Mouse (Mus musculus) layer of hippocampus, adult 11-12 months (tissue): ENCODE data around the gene Cdk8.
A peak's percentile ranks its signal among the peaks of the same experiment; 100 is the strongest.
"Not testable (repeated sequence)": the region's sequence is repeated elsewhere in the genome, so short reads cannot be mapped to it uniquely, and the experiment has no call there.

Experiments used
- DNase-seq: peaks from one replicate; pipeline ENCODE4 v3.0.0; 2022; ENCODE audit warnings: low spot score

Gene Cdk8

GRCm38 (mm10) chr5:146230864-146231654, at the start of gene Cdk8:
Cdk8 (plus strand) TSS chr5:146231230.
- peak; percentile 94 for DNase-seq

GRCm38 (mm10) chr5:146185204-146185603, 45.8 kb upstream of the Cdk8 start, which contains the start of gene 1700001J03Rik:
1700001J03Rik (minus strand) TSS chr5:146185304.
- DNase-seq: not testable (repeated sequence)

GRCm38 (mm10) chr5:146187441-146187840, 43.6 kb upstream of the Cdk8 start:
- DNase-seq: peak; percentile 72

DNA sequence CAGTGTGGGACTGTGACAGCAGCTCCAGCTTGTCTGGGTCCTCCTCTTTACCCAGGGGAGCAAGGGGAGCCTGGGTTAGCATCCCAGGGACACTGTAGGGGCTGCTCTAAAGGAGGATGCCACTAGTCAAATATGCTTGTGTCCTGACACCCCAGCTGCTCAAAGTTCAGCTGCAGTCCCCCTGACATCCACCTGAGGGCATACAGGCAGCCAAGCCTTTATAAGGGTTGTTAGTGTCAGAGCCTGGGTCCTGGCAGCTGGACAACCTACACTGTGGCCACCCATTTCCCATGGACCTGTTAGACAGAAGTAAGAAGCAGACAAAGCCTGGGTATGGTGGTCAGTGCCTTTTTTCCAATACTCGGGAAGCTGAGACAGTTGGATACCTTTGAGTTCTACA, 42.9 kb upstream of the Cdk8 start:
- DNase-seq: no peak

DNA sequence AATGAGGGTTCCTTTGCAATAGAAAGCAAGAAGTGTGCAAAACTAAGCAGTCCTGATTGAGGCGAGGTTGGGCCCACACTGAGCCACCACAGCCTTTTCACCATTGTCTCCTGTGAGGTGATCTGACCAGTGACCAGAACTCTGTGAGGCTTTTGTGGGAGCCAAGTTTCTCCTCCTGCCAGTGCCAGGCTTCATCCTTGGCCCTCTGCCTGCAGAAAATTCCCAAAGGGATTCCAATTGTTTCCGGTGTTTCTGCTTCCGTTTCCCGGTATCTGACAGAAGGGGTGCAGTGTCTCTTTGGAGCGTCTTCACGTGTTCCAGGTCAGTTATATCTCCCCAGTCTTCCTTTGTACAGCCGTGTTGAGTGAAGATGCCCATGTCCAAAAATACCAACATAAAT, 42.3 kb upstream of the Cdk8 start:
- DNase-seq: no peak

DNA sequence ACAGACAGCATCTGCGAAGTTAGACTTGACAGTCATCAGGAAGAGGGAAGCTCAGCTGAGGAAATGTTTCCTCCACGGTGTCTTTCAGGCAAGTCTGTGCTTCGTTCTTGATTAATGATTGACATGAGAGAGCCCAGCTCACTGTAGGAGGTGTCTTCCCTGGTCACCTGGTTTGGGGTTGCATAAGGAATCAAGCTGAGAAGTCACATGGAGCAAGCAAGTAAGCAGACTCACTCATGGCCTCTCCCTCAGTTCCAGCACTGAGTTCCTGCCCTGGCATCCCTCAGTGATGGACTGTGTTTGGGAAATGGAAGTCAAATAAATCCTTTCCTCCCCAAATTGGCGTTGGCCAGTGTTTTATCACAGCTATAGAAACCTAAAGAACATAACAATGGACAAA, 40.9 kb upstream of the Cdk8 start:
- DNase-seq: no peak

- DNase-seq: no peak
Observed at GRCm38 (mm10) chr5:146190501-146191269, 40.3 kb upstream of the Cdk8 start.

DNA sequence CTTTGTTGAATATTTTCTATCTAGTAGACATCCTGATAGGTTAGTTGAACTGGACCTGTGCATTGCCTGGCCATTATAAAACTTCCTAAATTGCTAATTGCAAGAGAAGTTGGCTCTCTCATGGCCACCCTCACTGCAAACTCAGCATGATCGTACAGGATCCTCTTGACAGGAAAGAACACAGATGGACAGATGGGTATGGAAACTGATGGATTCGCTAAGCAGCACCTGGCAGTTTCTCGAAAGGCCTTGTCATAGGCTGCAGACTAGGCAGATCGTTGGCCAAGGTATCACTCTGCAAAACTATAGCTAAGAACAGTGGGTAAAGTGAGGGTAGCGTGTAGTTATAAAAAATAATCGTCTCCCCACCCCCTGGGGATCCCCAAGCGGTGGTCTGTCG, 37.7 kb upstream of the Cdk8 start:
- no peak for DNase-seq

- no peak for DNase-seq
Observed at GRCm38 (mm10) chr5:146199073-146199472, 32.0 kb upstream of the Cdk8 start.

DNA sequence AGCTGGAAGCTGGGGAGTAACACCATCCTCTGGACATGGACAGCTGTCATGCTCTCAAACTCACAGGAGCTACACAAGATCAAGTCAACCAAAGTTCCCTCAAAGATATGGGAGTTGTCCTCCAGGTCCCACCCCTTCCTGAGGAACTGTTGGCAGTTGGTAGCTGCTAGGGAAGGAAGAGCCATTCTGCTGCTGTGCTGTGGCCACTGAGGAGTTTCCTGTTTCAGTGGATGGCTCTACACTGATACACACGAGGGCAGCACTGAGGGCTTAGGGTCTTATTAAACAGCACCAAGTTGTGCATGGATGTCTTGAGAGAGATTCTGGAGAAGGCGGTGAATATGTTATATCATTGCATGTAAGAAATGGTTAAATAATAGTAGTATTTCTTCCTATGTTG, 31.5 kb upstream of the Cdk8 start:
- DNase-seq: no peak

DNA sequence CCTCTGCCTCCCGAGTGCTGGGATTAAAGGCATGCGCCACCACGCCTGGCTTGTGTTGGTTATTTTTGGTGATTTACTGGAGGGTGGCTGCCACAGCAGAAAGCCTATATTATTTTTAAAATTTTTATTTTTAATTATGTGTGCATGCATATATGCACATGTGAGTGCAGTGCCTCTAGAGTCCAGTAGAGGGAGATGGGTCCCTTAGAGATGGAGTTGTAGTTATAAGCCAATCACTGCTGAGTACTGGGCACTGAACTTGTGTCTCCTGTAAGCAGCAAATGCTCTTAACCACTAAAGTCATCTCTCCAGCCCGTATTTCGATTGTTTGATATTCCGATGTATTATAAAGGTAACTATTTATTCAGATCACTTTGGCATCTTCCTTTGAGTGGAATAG, 30.4 kb upstream of the Cdk8 start:
- DNase-seq: no peak

DNA sequence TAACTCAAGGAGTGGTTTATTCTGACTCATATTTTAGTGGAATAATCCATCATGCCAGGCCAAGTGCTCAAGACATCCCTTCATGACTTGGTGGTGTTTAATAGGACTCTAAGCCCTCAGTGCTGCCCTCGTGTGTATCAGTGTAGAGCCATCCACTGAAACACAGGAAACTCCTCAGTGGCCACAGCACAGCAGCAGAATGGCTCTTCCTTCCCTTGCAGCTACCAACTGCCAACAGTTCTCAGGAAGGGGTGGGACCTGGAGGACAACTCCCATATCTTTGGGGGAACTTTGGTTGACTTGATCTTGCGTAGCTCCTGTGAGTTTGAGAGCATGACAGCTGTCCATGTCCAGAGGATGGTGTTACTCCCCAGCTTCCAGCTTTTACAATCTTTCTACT, 27.1 kb upstream of the Cdk8 start:
- DNase-seq: no peak

DNA sequence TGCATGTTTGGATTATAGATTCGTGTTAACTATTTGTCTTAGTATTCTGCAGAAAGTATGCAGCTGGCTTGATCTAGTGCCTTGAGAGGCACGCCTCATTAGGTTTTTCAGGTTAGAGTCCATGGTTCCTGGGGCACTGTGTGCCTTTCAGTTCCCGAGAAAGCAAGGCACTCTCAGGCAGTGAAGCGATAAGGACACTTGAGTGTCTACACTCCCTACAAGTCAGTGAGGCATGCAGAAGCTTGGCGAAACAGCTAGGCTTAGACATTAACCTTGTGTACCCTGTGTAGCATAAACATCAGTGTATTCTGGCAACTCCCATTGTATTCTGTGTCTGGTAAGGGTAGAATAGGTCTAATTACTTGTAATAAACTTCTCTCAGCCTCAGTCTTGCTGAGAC, 25.5 kb upstream of the Cdk8 start:
- no peak for DNase-seq

- no peak for DNase-seq
Observed at GRCm38 (mm10) chr5:146220501-146220878, 10.5 kb upstream of the Cdk8 start.

- peak; percentile 95 for DNase-seq
Observed at GRCm38 (mm10) chr5:146220879-146221714, 9.9 kb upstream of the Cdk8 start, which contains the start of gene Rnf6. Rnf6 (minus strand) TSS chr5:146221555.

DNA sequence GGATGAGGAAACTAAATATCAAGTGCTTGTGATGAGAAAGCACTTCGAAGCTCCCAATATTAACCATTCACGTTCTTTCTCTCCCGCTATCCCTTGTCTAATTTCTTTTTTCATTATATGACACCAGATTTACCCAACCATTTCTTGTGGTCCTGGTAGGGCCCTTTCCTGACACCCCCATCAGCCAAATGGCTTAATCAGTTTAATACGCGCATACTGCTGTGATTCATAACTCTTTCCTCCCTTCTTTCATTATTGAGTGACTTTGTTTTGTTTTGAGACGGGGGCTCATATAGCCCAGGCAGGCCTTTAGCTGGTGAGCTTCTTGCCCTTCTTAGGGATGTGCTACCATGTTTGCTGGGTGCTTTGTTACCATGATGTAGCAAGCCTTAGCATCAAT, 9.3 kb upstream of the Cdk8 start:
- no peak for DNase-seq

GRCm38 (mm10) chr5:146223786-146224185, 7.2 kb upstream of the Cdk8 start:
- peak; percentile 28 for DNase-seq

- DNase-seq: no peak
Observed at GRCm38 (mm10) chr5:146227496-146227895, 3.5 kb upstream of the Cdk8 start.

GRCm38 (mm10) chr5:146229869-146230650, 970 bp upstream of the Cdk8 start:
- no peak for DNase-seq

GRCm38 (mm10) chr5:146231655-146231996, 596 bp downstream of the Cdk8 start:
- DNase-seq: peak; percentile 35

GRCm38 (mm10) chr5:146232056-146232675, 1.1 kb downstream of the Cdk8 start:
- DNase-seq: no peak
